Mouse (Mus musculus) thymus, postnatal 14 days (tissue): ENCODE measurements around the gene Vgf.
A peak's percentile ranks its signal among the peaks of the same experiment; 100 is the strongest.

Experiments
- DNase-seq: peaks from one replicate; pipeline ENCODE4 v3.0.0; 2021

The Vgf gene

DNA sequence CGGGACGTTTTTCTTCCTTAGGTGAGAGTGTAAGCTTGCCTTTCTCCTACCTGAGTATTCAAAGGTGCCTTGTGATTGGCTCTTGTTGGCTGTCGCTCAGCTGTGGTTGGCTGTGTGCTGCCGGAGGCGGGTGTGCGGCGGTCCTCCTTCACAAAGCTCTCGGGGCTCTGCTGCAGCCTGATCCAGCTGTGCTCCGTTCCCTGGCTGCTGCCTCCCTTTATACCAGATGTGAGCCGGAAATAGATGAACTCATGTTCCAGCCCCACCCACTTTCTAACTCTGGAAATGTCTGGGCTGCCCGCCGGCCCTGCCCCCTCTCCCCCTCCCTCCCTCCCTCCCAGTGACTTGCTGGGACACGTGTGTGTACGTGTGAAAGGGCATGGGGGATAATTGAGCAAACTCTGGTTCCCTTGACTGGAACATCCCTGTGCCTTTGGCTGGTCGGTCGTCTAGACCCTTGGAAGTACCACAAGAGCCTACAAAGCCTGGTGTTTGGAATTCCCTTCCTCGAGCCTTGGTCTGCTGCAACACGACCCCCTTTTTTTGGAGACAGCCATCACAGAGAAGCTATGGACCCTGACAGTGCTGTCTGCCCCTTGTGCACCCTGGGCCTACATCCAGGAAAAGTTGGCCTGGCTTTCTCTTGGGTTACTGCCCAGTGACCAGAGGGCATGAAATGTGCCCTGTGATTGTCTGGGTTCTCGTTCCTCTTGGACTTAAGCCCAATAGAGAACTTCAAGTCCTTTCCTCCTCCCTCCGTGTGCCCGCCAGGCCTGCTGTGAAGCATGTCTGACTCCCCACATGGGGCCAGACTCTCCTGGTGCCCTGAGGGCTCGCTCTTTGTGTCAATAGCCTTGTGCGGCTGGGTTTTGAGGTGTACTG is 46.1 kb downstream of the Vgf start, which contains the start of gene Serpine1:
Serpine1 (minus strand) TSS at position 190 of the 882 bp plus-strand sequence.
- peak; percentile 68 for DNase-seq

- DNase-seq, result no peak
Measured at GRCm38 (mm10) chr5:137073141-137073540, 46.9 kb downstream of the Vgf start.

GRCm38 (mm10) chr5:137074191-137074651 is 48.0 kb downstream of the Vgf start:
- no peak for DNase-seq

DNA sequence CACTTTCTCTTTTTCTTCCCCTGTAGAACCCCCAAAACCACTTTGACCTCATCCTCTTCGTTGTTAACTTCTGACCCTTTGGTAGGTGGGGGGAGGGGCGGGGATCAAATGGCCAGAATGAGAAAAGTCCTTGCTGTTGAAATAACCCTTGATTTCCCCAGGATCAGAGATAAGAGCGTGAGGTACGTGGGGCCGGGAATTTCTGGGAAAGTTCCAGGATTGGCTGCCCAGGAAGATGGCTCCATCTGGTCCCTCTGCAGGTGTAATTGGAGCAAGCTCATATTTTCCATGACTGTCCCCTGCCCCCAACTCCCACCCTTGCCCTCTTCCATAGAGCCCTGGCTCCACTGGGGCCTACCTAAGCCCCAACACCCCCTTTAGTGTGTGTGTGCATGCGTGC is 49.5 kb downstream of the Vgf start:
- DNase-seq, result no peak

- no peak for DNase-seq
Measured at GRCm38 (mm10) chr5:137076191-137076930, 50.2 kb downstream of the Vgf start.

DNA sequence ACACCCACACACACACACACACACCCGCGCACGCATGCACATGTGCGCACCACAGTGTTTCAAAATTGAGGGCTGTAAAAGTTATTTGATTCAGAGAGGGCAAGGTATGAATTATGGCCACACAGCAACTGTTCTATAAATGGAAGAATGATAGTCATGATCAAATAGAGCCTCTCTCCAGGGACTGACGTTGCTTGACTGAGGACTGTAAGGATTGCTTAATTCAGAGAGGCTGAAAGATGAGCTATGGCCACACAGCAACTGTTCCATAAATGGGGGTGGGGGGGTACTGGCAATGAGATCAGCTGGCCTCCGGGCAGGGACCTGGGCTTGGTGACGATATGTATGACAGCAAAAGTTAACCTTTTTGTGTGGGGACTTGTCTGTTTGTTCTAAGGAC is 51.0 kb downstream of the Vgf start:
- DNase-seq, result no peak

DNA sequence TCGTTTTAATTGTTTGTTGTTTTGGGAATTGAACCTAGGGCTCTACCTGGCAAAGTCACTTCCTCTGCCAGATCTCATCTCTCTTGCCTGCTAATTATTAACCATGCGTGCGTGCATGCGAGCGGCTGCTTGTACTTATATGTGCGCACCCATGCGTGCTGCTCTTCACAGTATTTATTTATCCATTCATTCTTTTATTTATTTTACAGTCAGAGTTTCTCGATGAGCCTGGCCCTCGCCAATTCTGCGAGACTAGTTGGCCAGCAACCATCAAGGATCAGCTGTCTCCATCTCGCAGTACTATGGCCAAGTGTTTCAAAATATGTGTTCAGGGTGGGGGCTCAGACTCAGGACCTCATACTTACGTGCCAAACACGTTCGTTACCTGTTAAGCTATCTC is 51.8 kb downstream of the Vgf start:
- no peak for DNase-seq

DNA sequence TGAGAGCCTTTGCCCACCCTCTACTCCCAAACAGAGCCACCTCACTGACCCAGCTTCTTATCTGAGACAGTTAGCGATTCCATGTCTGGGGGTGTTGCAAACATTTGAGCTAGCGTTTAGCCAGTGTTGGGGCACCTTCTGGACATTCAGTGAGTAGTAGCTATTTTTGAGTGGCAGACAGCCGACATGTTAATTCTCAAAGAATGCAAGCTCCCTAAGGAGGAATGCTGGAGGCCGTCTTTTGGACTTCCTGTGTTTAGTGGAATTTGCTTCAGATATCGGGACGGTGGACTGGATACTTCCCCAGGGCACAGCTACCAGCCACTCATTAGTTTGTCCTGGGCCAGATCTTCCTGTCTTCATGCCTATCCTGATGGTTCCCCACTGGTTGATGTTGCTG is 52.4 kb downstream of the Vgf start:
- DNase-seq, result no peak

DNA sequence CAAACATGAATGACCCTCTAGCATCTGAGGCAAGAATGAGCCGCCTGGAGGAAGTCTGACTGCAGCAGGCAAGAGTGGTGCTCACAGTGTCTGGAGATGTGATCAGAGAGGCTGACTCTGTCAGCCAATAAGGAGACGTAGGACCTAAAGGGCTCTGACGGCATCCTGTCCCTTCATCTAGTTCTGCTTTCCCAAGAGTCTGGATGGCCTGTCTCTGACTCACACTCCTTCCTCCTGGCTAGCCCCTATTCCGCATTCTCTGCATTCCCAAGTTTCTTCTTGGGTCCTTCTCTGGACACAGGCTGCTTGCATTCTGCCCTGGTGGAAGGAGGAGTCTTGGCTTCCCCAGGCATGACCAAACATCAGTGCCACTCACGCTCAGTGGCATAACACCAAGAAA is 53.7 kb downstream of the Vgf start:
- DNase-seq, result no peak
